Mouse (Mus musculus) bone marrow, adult 2 months (tissue): Measurements from ENCODE around the gene Qdpr.

Experiments used
- CTCF ChIP-seq: fragments of 200-500 bp; IDR thresholded peaks from 2 replicates; pipeline ENCODE4 v1.5.1; 2011; ENCODE audit warnings: low read length, control low read depth; ENCODE audit not compliant: control insufficient read depth, insufficient read depth
- POLR2A ChIP-seq: fragments of 200-500 bp; IDR thresholded peaks from 2 replicates; pipeline ENCODE4 v1.6.1; 2011; ENCODE audit warnings: low read depth, mild to moderate bottlenecking, control low read depth, low read length, borderline replicate concordance; ENCODE audit not compliant: control insufficient read depth

GRCm38 (mm10) chr5:45438301-45438700 is 11.7 kb downstream of the Qdpr start:
- TF ChIP-seq CTCF (no peak), POLR2A (no peak)
